Mouse (Mus musculus) MN1 (cell line): ENCODE measurements around the gene Angel2.

Experiments
- DNase-seq: peaks from one replicate; pipeline ENCODE4 v3.0.0-alpha.2; 2016; ENCODE audit warnings: low spot score

Gene Angel2

GRCm38 (mm10) chr1:190979100-190979563 lies 54.2 kb downstream of the Angel2 start, which contains the start of gene Vash2:
Vash2 (minus strand) TSS chr1:190979296.
- DNase-seq, result peak; percentile 95

GRCm38 (mm10) chr1:190980470-190980869 lies 55.6 kb downstream of the Angel2 start:
- DNase-seq, result no peak

- no peak for DNase-seq
Observed at GRCm38 (mm10) chr1:190981412-190981811, 56.5 kb downstream of the Angel2 start.

- DNase-seq, result no peak
Observed at GRCm38 (mm10) chr1:190989437-190990082, 64.6 kb downstream of the Angel2 start.

GRCm38 (mm10) chr1:190995548-190995947 lies 70.6 kb downstream of the Angel2 start:
- peak; percentile 83 for DNase-seq

- DNase-seq, result peak; percentile 36
Observed at GRCm38 (mm10) chr1:190996346-190996877, 71.5 kb downstream of the Angel2 start.
